Mouse (Mus musculus) embryonic facial prominence, embryonic 14.5 days (tissue): Measurements from ENCODE around the gene Tmem229a. TPM values are rescaled to one million over a fixed set of nuclear protein-coding genes. Genes with fewer than 3 reads are reported as not detected.

Experiments used
- ATAC-seq: fragments of 200-750 bp; cut with Nextera tagmentation; 2 replicates; pipeline ENCODE4 v1.8.0; 2017; ENCODE audit warnings: low read depth, moderate number of reproducible peaks, moderate TSS enrichment
- DNase-seq: peaks from one replicate; pipeline ENCODE4 v3.0.0-alpha.2; 2015; ENCODE audit warnings: low spot score
- H3K27ac ChIP-seq: fragments of 300-500 bp; sonication (generic); replicated peaks from 2 replicates; pipeline ENCODE4 v1.5.1; 2014; ENCODE audit warnings: low read depth, mild to moderate bottlenecking, low read length, moderate library complexity
- H3K27me3 ChIP-seq: fragments of 300-500 bp; sonication (generic); replicated peaks from 2 replicates; pipeline ENCODE4 v1.6.1; 2014; ENCODE audit warnings: low read length; ENCODE audit not compliant: control insufficient read depth, insufficient read depth
- H3K36me3 ChIP-seq: fragments of 300-500 bp; sonication (generic); 2 replicates; pipeline ENCODE4 v1.6.1; 2014; ENCODE audit warnings: low read length, mixed read lengths; ENCODE audit not compliant: control insufficient read depth, insufficient read depth
- H3K4me1 ChIP-seq: fragments of 300-500 bp; sonication (generic); 2 replicates; pipeline ENCODE4 v1.6.1; 2014; ENCODE audit warnings: antibody characterized with exemption, low read length; ENCODE audit not compliant: control insufficient read depth, insufficient read depth
- H3K4me2 ChIP-seq: fragments of 300-500 bp; sonication (generic); 2 replicates; pipeline ENCODE4 v1.6.1; 2014; ENCODE audit warnings: low read depth, mild to moderate bottlenecking, low read length, moderate library complexity, mixed read lengths
- H3K4me3 ChIP-seq: fragments of 300-500 bp; sonication (generic); 2 replicates; pipeline ENCODE4 v1.5.1; 2014; ENCODE audit warnings: low read depth, mild to moderate bottlenecking, low read length
- H3K9ac ChIP-seq: fragments of 300-500 bp; sonication (generic); 2 replicates; pipeline ENCODE4 v1.6.1; 2014; ENCODE audit warnings: low read depth, mild to moderate bottlenecking, low read length, moderate library complexity, mixed read lengths
- H3K9me3 ChIP-seq: fragments of 300-500 bp; sonication (generic); 2 replicates; pipeline ENCODE4 v1.6.1; 2016; ENCODE audit warnings: low read length; ENCODE audit not compliant: control insufficient read depth
- WGBS: fragments of 180-500 bp; shearing (Covaris S2); extraction: QIAGEN DNeasy Blood & Tissue Kit; methylation state at CpG from one replicate; pipeline ENCODE4 v1.1.7; 2014; 5-methylcytosine and 5-hydroxymethylcytosine counted together
- polyA plus RNA-seq: library from polyadenylated mRNA; unstranded; fragments of >200 nt; fragmentation: Nextera tagmentation; extraction: Ambion mirVana; gene quantifications from 2 replicates; pipeline ENCODE4 v1.2.1, GENCODE M21; 2014

The Tmem229a gene
- polyA plus RNA-seq, 1 experiment from 2014 or later, result 1.6 TPM

DNA sequence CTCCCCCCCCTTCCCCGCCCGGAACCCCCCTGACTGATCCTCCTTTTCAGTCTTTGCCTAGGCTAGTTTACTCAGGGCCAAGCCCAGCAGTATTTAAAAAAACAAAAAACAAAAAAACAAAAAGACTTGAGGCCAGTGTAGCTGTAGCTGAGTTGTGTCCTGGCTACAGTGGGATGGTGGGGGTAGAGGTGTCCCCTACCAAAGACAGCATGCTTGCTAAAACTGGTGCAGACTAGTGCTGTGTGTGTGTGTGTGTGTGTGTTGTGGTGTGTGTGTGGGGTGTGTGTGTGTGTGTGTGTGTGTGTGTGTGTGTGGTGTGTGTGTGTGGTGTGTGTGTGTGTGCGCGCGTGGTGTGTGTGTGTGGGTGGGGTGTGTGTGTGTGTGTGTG lies 483 bp upstream of the Tmem229a start:
- Histone ChIP-seq H3K27ac (no peak overlapping the region), H3K4me2 (peak overlapping the region; percentile 98), H3K9ac (peak overlapping the region; percentile 63; the same call in 1 of the 2 replicates), H3K36me3 (no peaks in the 10 kb centered on the region), H3K4me1 (no peaks in the 10 kb centered on the region), H3K27me3 (peaks cover 14% of the 10 kb centered on the region), H3K4me3 (peak overlapping the region; percentile 62), H3K9me3 (no peaks in the 10 kb centered on the region)
- WGBS, result 5% methylated on average over 2 of the region's 5 CpGs
- peak; percentile 16 for ATAC-seq
- DNase-seq, result no peak

DNA sequence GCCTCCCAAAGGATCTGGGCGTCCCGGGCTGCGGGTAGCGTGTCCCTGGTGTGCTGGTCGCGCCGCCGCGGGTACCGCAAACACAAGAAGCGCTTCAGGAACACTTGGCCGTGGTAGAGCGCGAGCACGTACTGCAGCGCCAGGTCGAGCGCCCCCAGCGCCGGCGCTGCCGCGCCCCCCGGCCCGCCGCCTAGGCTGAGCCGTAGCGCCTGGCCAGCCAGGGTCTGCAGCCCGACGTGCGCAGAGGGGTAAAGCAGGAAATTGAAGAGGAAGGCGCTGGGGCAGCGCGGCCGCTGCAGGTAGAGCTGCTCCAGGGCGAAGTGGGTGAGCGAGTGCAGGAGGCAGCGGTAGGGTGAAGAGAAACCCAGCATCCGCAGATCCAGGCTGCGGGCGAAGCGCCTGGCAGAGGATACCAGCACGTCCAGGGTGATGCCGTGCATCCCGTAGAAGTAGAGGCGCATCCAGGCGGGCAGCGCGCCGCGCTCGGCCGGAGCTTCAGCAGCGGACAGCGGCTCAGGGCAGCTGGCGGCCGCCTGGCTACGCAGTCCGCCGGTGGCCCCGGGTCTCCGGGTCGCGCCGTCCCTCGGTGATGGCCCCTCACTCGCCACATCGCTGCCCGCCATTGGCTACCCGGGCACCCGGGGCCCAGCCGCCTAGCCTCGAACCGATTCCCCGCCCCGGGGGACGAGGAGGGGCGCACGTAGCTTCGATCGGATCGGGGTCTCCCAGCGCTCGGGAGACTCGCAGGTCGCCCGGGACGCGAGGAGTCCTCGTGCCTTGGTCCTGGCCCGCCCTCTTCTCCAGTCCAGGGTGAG lies 759 bp downstream of the Tmem229a start:
- DNase-seq (peak; percentile 59), ATAC-seq (peak; percentile 86)
- no peaks in the 10 kb centered on the region for H3K36me3 ChIP-seq
- H3K27ac ChIP-seq, result peak overlapping the region; percentile 52; the same call in 1 of the 2 replicates
- H3K9ac ChIP-seq, result peak overlapping the region; percentile 63
- peak overlapping the region; percentile 98 for H3K4me2 ChIP-seq
- no peaks in the 10 kb centered on the region for H3K9me3 ChIP-seq
- H3K4me1 ChIP-seq, result no peaks in the 10 kb centered on the region
- peaks cover 14% of the 10 kb centered on the region for H3K27me3 ChIP-seq
- peak overlapping the region; percentile 62 for H3K4me3 ChIP-seq
- under 1% methylated on average over 46 of the region's 91 CpGs for WGBS

DNA sequence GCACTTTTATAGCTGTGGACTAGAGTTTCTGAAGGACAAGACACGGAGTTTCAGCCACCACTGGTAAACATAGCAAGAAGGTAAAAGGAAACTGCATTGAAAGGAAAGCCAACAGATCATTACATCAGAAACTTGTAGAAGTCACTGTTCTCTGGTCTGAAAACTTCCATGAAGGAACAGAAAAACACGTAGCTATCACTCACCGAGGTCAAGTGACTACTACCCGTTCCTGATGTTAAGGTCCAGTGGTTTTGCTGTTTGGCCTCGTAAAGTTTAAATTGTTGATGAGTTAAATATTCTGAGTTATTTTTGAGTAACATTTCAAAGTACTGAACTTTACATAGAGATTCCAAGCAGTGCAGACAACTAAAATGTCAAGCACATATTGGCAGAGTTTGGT lies 2.0 kb downstream of the Tmem229a start:
- ATAC-seq, result no peak
- DNase-seq, result no peak

GRCm38 (mm10) chr6:24952341-24952740 lies 3.8 kb downstream of the Tmem229a start:
- WGBS, result 74% methylated on average over 5 of the region's 5 CpGs
- Histone ChIP-seq H3K4me3 (no peak overlapping the region), H3K27ac (no peak overlapping the region), H3K9ac (no peak overlapping the region), H3K36me3 (no peaks in the 10 kb centered on the region), H3K4me1 (no peaks in the 10 kb centered on the region), H3K4me2 (no peak overlapping the region), H3K9me3 (no peaks in the 10 kb centered on the region), H3K27me3 (peaks cover 14% of the 10 kb centered on the region)
- no peak for ATAC-seq
- DNase-seq, result no peak

More for the DNA sequence above, 2.0 kb downstream of the Tmem229a start:
- WGBS, result 74% methylated on average over 5 of the region's 5 CpGs
- no peak overlapping the region for H3K4me2 ChIP-seq
- H3K27ac ChIP-seq, result no peak overlapping the region
- H3K4me1 ChIP-seq, result no peaks in the 10 kb centered on the region
- H3K36me3 ChIP-seq, result no peaks in the 10 kb centered on the region
- peaks cover 14% of the 10 kb centered on the region for H3K27me3 ChIP-seq
- no peak overlapping the region for H3K4me3 ChIP-seq
- no peaks in the 10 kb centered on the region for H3K9me3 ChIP-seq
- no peak overlapping the region for H3K9ac ChIP-seq

DNA sequence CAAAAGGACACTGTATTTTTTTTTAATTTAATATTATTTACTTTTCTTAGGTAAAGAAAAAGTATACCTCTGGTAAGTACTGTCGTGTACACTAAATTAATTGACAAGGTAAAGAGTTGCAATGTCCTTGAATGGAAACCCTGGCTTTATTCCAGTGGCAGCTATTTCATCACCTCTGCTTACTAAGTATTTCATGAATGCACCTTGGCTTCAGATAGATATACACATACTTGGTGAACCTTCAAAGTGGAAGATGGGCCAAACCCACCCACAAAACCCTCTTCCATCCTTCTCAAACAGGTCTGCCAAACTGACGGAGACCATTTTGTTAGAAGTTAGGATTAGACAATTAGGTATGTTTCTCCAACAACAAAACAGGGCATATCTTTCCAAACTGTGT lies 5.4 kb downstream of the Tmem229a start:
- H3K4me2 ChIP-seq, result no peak overlapping the region
- H3K27me3 ChIP-seq, result peaks cover 11% of the 10 kb centered on the region
- H3K9me3 ChIP-seq, result no peaks in the 10 kb centered on the region
- no peak overlapping the region for H3K9ac ChIP-seq
- no peaks in the 10 kb centered on the region for H3K36me3 ChIP-seq
- H3K4me1 ChIP-seq, result no peaks in the 10 kb centered on the region
- H3K4me3 ChIP-seq, result no peak overlapping the region
- ATAC-seq, result no peak
- no peak for DNase-seq
- no peak overlapping the region for H3K27ac ChIP-seq
- WGBS, result 81% methylated on average over 2 of the region's 2 CpGs

DNA sequence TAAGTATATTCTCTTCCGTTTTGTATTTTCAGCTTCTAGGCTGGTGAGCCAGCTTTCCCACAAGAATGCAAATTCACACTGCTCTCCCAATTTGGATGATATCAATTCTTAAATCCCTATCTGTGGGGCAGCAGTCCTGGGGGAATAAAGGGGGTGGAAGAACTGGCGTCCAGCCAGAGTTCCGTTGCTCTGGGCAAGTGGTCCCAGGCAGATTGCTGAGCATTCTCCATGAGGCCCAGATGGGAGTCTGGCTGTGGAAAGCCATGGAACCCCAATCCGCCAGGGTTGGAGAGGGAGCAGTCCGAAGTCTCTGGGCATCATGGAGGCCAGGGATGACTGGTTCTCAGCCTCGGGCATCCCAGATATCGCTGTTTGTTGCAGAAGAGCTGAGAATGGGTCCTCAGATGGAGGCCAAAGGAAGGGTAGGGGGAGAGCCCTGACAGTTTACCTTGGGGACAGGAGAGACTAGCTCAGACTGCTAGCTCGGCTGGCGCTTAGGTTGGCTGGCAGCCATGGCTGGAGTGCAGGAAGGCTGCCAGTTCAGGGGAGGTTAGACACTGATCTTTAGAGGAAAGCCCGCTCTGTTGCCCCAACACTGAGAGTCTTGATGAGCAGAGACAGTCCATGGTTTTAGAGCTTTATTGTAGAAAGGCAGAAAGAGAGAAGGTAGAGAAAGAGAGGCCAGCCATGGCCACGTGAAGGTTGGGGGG lies 30.9 kb downstream of the Tmem229a start:
- no peak overlapping the region for H3K27ac ChIP-seq
- H3K36me3 ChIP-seq, result no peaks in the 10 kb centered on the region
- H3K9me3 ChIP-seq, result no peaks in the 10 kb centered on the region; the same call in 1 of the 2 replicates
- H3K4me2 ChIP-seq, result no peak overlapping the region
- ATAC-seq, result no peak
- WGBS, result 86% methylated on average over 11 of the region's 11 CpGs
- DNase-seq, result no peak
- H3K4me1 ChIP-seq, result no peaks in the 10 kb centered on the region
- H3K27me3 ChIP-seq, result no peaks in the 10 kb centered on the region
- H3K9ac ChIP-seq, result no peak overlapping the region
- no peak overlapping the region for H3K4me3 ChIP-seq

DNA sequence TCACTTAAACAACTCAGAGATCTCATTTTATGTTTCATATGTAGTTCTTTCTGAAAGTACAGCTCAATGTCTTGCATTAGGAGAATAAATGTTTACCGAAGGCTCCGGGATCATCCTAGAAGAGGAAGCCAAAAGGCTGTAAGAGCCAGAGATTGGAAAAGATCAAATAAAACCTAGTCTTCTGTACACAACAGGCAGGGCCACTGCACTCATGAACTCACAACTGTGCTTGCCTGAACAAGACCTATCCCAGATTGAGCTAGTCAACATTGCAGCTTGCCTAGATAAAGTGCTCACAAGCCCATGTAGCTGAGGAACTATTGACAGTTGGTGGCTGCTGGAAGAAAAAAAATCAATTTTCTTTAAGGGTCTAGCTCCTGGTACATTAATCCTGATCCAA lies 42.5 kb downstream of the Tmem229a start:
- Histone ChIP-seq H3K27ac (no peak overlapping the region), H3K27me3 (no peaks in the 10 kb centered on the region), H3K4me1 (no peaks in the 10 kb centered on the region), H3K4me2 (no peak overlapping the region), H3K4me3 (no peak overlapping the region), H3K36me3 (no peaks in the 10 kb centered on the region), H3K9me3 (no peaks in the 10 kb centered on the region), H3K9ac (no peak overlapping the region)
- ATAC-seq (no peak), DNase-seq (no peak)
- 86% methylated on average over 2 of the region's 2 CpGs for WGBS

- ATAC-seq (no peak), DNase-seq (no peak)
- no peaks in the 10 kb centered on the region for H3K4me1 ChIP-seq
- H3K4me3 ChIP-seq, result no peak overlapping the region
- H3K9ac ChIP-seq, result no peak overlapping the region
- no peaks in the 10 kb centered on the region for H3K27me3 ChIP-seq
- no peaks in the 10 kb centered on the region for H3K9me3 ChIP-seq
- H3K4me2 ChIP-seq, result no peak overlapping the region
- H3K27ac ChIP-seq, result no peak overlapping the region
- no peaks in the 10 kb centered on the region for H3K36me3 ChIP-seq
Observed at GRCm38 (mm10) chr6:24910728-24911105, 45.4 kb downstream of the Tmem229a start.
